Mouse (Mus musculus): ENCODE measurements around the gene Dgki. TPM values are rescaled to one million over a fixed set of nuclear protein-coding genes. Genes with fewer than 3 reads are reported as not detected.

The Dgki gene
- total and polyA plus RNA-seq, 3 experiments: 0.05 TPM; not detected in 2

GRCm38 (mm10) chr6:37329901-37330864 lies 30.2 kb upstream of the Dgki start:
- no peaks in the 10 kb centered on the region for H3K4me1 ChIP-seq (ENCODE audit: insufficient read depth, low read depth, low read length)
- ATAC-seq (ENCODE audit: extremely low read depth, insufficient number of reproducible peaks, low FRiP score, poor library complexity, severe bottlenecking) (no peak), DNase-seq (ENCODE audit: low spot score) (no peak)

DNA sequence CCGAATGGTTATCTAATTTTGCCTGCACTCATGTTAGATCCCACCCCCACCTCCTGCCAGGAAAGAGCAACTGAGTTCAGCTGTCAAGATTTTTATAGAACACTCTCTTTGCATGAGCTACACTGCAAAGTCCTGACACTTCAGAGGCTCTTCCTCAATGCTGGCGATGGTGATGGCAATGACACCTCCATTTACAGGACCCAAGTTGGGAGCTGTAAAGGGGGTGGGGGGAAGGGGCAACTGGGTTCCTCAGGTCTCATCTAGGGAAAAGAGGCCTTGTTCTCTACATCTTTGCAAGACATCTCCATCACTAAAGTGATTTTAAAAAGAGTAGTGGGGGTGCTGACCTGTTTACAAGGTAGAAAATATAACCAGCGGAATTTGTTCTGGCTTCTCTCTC lies 29.4 kb upstream of the Dgki start:
- Histone ChIP-seq H3K4me1 (ENCODE audit: insufficient read depth, low read depth, low read length) (no peaks in the 10 kb centered on the region), H3K4me3 (ENCODE audit: low read depth, low read length) (no peak overlapping the region), H3K9me3 (replicated peaks) (peaks cover 15% of the 10 kb centered on the region), H3K27me3 (ENCODE audit: insufficient read depth, low read length) (no peaks in the 10 kb centered on the region), H3K36me3 (replicated peaks) (no peaks in the 10 kb centered on the region)
- no peak for DNase-seq (ENCODE audit: low spot score)
- TF ChIP-seq TAL1 (conservative IDR thresholded peaks at IDR 0.05; ENCODE audit: low read depth, low read length): no peak
- no peak for TF ChIP-seq GATA2 (IDR thresholded peaks at IDR 0.05; ENCODE audit: borderline replicate concordance, low read depth, low read length)
- TF ChIP-seq CTCF (IDR thresholded peaks at IDR 0.05; ENCODE audit: low read depth, low read length): no peak
- TF ChIP-seq POLR2AphosphoS5 (IDR thresholded peaks at IDR 0.05; ENCODE audit: insufficient replicate concordance, low read depth, low read length): no peak
- no peak for TF ChIP-seq GATA1 (IDR thresholded peaks at IDR 0.05; ENCODE audit: borderline replicate concordance, low read length)
- ATAC-seq (ENCODE audit: extremely low read depth, insufficient number of reproducible peaks, low FRiP score, poor library complexity, severe bottlenecking): no peak

More at GRCm38 (mm10) chr6:37329901-37330864, 30.2 kb upstream of the Dgki start:
- Histone ChIP-seq H3K4me3 (ENCODE audit: low read depth, low read length) (no peak overlapping the region), H3K27me3 (ENCODE audit: insufficient read depth, low read length) (no peaks in the 10 kb centered on the region), H3K9me3 (replicated peaks) (peaks cover 16% of the 10 kb centered on the region), H3K36me3 (replicated peaks) (no peaks in the 10 kb centered on the region)
- TF ChIP-seq POLR2AphosphoS5 (IDR thresholded peaks at IDR 0.05; ENCODE audit: insufficient replicate concordance, low read depth, low read length): no peak
- TF ChIP-seq GATA1 (IDR thresholded peaks at IDR 0.05; ENCODE audit: borderline replicate concordance, low read length): no peak
- TF ChIP-seq GATA2 (IDR thresholded peaks at IDR 0.05; ENCODE audit: borderline replicate concordance, low read depth, low read length): no peak
- no peak for TF ChIP-seq CTCF (IDR thresholded peaks at IDR 0.05; ENCODE audit: low read depth, low read length)
- no peak for TF ChIP-seq TAL1 (conservative IDR thresholded peaks at IDR 0.05; ENCODE audit: low read depth, low read length)

DNA sequence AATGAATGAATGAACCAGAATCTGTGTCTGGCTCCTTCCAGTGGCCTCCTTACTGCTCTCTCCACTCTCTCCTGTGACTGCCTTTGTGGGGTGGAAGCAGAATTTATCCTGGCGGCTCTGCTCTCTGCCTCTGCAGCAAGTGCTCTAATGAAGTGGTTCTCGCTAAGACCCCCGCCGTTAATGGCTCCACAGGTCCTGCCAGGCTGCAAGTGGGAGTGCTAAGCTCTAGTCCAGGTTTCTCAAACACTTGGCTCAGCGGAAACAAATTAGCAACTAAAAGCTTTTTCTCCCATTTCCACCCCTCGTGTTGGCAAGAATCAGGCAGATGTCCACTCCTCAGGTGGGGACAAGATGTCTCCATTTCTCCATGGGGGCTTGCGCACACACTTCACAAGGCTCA lies 28.7 kb upstream of the Dgki start:
- no peaks in the 10 kb centered on the region for H3K36me3 ChIP-seq (replicated peaks)
- H3K9me3 ChIP-seq (replicated peaks): peaks cover 18% of the 10 kb centered on the region
- no peak overlapping the region for H3K4me3 ChIP-seq (ENCODE audit: low read depth, low read length)
- H3K4me1 ChIP-seq (ENCODE audit: insufficient read depth, low read depth, low read length): no peaks in the 10 kb centered on the region
- DNase-seq (ENCODE audit: low spot score) (no peak), ATAC-seq (ENCODE audit: extremely low read depth, insufficient number of reproducible peaks, low FRiP score, poor library complexity, severe bottlenecking) (no peak)
- H3K27me3 ChIP-seq (ENCODE audit: insufficient read depth, low read length): no peaks in the 10 kb centered on the region
- TF ChIP-seq POLR2AphosphoS5 (IDR thresholded peaks at IDR 0.05; ENCODE audit: insufficient replicate concordance, low read depth, low read length): no peak
- TF ChIP-seq GATA2 (IDR thresholded peaks at IDR 0.05; ENCODE audit: borderline replicate concordance, low read depth, low read length): no peak
- TF ChIP-seq CTCF (IDR thresholded peaks at IDR 0.05; ENCODE audit: low read depth, low read length): no peak
- TF ChIP-seq GATA1 (IDR thresholded peaks at IDR 0.05; ENCODE audit: borderline replicate concordance, low read length): no peak
- no peak for TF ChIP-seq TAL1 (conservative IDR thresholded peaks at IDR 0.05; ENCODE audit: low read depth, low read length)

DNA sequence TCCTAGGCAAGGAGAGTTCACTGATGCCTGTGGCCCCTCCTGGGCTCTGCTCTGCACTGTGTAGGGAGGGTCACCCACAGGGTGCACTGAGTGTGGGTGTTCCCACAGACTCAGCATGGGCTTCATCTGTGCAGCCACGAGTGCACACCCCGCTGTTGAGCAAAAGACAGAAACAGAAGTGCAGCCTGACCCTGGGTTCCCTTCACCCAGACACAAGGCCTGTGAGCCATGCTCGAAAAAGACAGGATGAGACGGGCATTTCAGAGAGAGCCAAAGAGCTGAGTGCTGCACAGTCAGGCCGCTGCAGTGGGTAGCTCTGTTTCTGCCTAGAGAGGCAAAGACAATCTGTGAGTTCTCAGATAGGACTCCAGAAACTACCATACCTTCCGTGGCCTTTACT lies 27.5 kb upstream of the Dgki start:
- Histone ChIP-seq H3K4me3 (ENCODE audit: low read depth, low read length) (no peak overlapping the region), H3K4me1 (ENCODE audit: insufficient read depth, low read depth, low read length) (no peaks in the 10 kb centered on the region), H3K36me3 (replicated peaks) (no peaks in the 10 kb centered on the region), H3K27me3 (ENCODE audit: insufficient read depth, low read length) (no peaks in the 10 kb centered on the region), H3K9me3 (replicated peaks) (peaks cover 18% of the 10 kb centered on the region)
- DNase-seq (ENCODE audit: low spot score): no peak
- no peak for ATAC-seq (ENCODE audit: extremely low read depth, insufficient number of reproducible peaks, low FRiP score, poor library complexity, severe bottlenecking)
- TF ChIP-seq POLR2AphosphoS5 (IDR thresholded peaks at IDR 0.05; ENCODE audit: insufficient replicate concordance, low read depth, low read length): no peak
- no peak for TF ChIP-seq TAL1 (conservative IDR thresholded peaks at IDR 0.05; ENCODE audit: low read depth, low read length)
- no peak for TF ChIP-seq CTCF (IDR thresholded peaks at IDR 0.05; ENCODE audit: low read depth, low read length)
- TF ChIP-seq GATA2 (IDR thresholded peaks at IDR 0.05; ENCODE audit: borderline replicate concordance, low read depth, low read length): no peak
- TF ChIP-seq GATA1 (IDR thresholded peaks at IDR 0.05; ENCODE audit: borderline replicate concordance, low read length): no peak

GRCm38 (mm10) chr6:37326603-37326955 lies 26.6 kb upstream of the Dgki start:
- Histone ChIP-seq H3K9me3 (replicated peaks) (peaks cover 10% of the 10 kb centered on the region), H3K4me1 (ENCODE audit: insufficient read depth, low read depth, low read length) (no peaks in the 10 kb centered on the region), H3K27me3 (ENCODE audit: insufficient read depth, low read length) (no peaks in the 10 kb centered on the region), H3K36me3 (replicated peaks) (no peaks in the 10 kb centered on the region), H3K4me3 (ENCODE audit: low read depth, low read length) (no peak overlapping the region)
- DNase-seq (ENCODE audit: low spot score) (no peak), ATAC-seq (ENCODE audit: extremely low read depth, insufficient number of reproducible peaks, low FRiP score, poor library complexity, severe bottlenecking) (no peak)
- no peak for TF ChIP-seq TAL1 (conservative IDR thresholded peaks at IDR 0.05; ENCODE audit: low read depth, low read length)
- TF ChIP-seq GATA1 (IDR thresholded peaks at IDR 0.05; ENCODE audit: borderline replicate concordance, low read length): no peak
- no peak for TF ChIP-seq POLR2AphosphoS5 (IDR thresholded peaks at IDR 0.05; ENCODE audit: insufficient replicate concordance, low read depth, low read length)
- no peak for TF ChIP-seq GATA2 (IDR thresholded peaks at IDR 0.05; ENCODE audit: borderline replicate concordance, low read depth, low read length)
- TF ChIP-seq CTCF (IDR thresholded peaks at IDR 0.05; ENCODE audit: low read depth, low read length): no peak

- no peak for ATAC-seq (ENCODE audit: extremely low read depth, insufficient number of reproducible peaks, low FRiP score, poor library complexity, severe bottlenecking)
- TF ChIP-seq TAL1 (conservative IDR thresholded peaks at IDR 0.05; ENCODE audit: low read depth, low read length) (no peak), GATA1 (IDR thresholded peaks at IDR 0.05; ENCODE audit: borderline replicate concordance, low read length) (no peak), POLR2AphosphoS5 (IDR thresholded peaks at IDR 0.05; ENCODE audit: insufficient replicate concordance, low read depth, low read length) (no peak), CTCF (IDR thresholded peaks at IDR 0.05; ENCODE audit: low read depth, low read length) (no peak), GATA2 (IDR thresholded peaks at IDR 0.05; ENCODE audit: borderline replicate concordance, low read depth, low read length) (no peak)
- Histone ChIP-seq H3K9me3 (replicated peaks) (peaks cover 6% of the 10 kb centered on the region), H3K27me3 (ENCODE audit: insufficient read depth, low read length) (no peaks in the 10 kb centered on the region), H3K36me3 (replicated peaks) (no peaks in the 10 kb centered on the region), H3K4me3 (ENCODE audit: low read depth, low read length) (no peak overlapping the region), H3K4me1 (ENCODE audit: insufficient read depth, low read depth, low read length) (no peaks in the 10 kb centered on the region)
- DNase-seq (ENCODE audit: low spot score): no peak
Observed at GRCm38 (mm10) chr6:37325906-37326602, 26.1 kb upstream of the Dgki start.
